Mouse (Mus musculus) R1 (cell line): ENCODE data around the gene Tmem184b.
A peak's percentile ranks its signal among the peaks of the same experiment; 100 is the strongest.

ENCODE experiments used
- DNase-seq: peaks from one replicate; pipeline ENCODE4 v3.0.0-alpha.2; 2018; ENCODE audit warnings: low read depth, low spot score

Gene Tmem184b

GRCm38 (mm10) chr15:79402836-79403762 lies at the start of gene Tmem184b:
Gene Tmem184b (minus strand): TSS chr15:79403569.
- peak; percentile 80 for DNase-seq

- peak; percentile 85 for DNase-seq
These were observed 44.7 kb upstream of the Tmem184b start for GRCm38 (mm10) chr15:79448041-79448440.

GRCm38 (mm10) chr15:79445786-79446654 lies 42.7 kb upstream of the Tmem184b start:
- DNase-seq, result no peak

- DNase-seq, result no peak
These were observed 40.6 kb upstream of the Tmem184b start for GRCm38 (mm10) chr15:79443856-79444410.

GRCm38 (mm10) chr15:79442961-79443518 lies 39.7 kb upstream of the Tmem184b start:
- DNase-seq, result no peak

GRCm38 (mm10) chr15:79442257-79442611 lies 38.9 kb upstream of the Tmem184b start:
- no peak for DNase-seq

- DNase-seq, result peak; percentile 70
These were observed 38.2 kb upstream of the Tmem184b start for GRCm38 (mm10) chr15:79441331-79442256.

GRCm38 (mm10) chr15:79440651-79441330 lies 37.4 kb upstream of the Tmem184b start:
- no peak for DNase-seq

GRCm38 (mm10) chr15:79440223-79440622 lies 36.9 kb upstream of the Tmem184b start:
- no peak for DNase-seq

GRCm38 (mm10) chr15:79439386-79439785 lies 36.0 kb upstream of the Tmem184b start:
- no peak for DNase-seq

- DNase-seq, result no peak
These were observed 35.4 kb upstream of the Tmem184b start for GRCm38 (mm10) chr15:79438816-79439215.

GRCm38 (mm10) chr15:79438209-79438810 lies 34.9 kb upstream of the Tmem184b start:
- DNase-seq, result no peak

- no peak for DNase-seq
These were observed 34.3 kb upstream of the Tmem184b start for GRCm38 (mm10) chr15:79437541-79438208.

- peak; percentile 92 for DNase-seq
These were observed 33.1 kb upstream of the Tmem184b start for GRCm38 (mm10) chr15:79436481-79436921.

GRCm38 (mm10) chr15:79435191-79435671 lies 31.9 kb upstream of the Tmem184b start:
- no peak for DNase-seq

GRCm38 (mm10) chr15:79432892-79433291 lies 29.5 kb upstream of the Tmem184b start:
- DNase-seq, result no peak

- DNase-seq, result no peak
These were observed 29.0 kb upstream of the Tmem184b start for GRCm38 (mm10) chr15:79432328-79432727.

- DNase-seq, result no peak
These were observed 28.6 kb upstream of the Tmem184b start for GRCm38 (mm10) chr15:79431925-79432324.
